Mouse (Mus musculus): ENCODE measurements around the gene Ugt2b38.
"Not testable (repeated sequence)": the region's sequence is repeated elsewhere in the genome, so short reads cannot be mapped to it uniquely, and the experiment has no call there.

DNA sequence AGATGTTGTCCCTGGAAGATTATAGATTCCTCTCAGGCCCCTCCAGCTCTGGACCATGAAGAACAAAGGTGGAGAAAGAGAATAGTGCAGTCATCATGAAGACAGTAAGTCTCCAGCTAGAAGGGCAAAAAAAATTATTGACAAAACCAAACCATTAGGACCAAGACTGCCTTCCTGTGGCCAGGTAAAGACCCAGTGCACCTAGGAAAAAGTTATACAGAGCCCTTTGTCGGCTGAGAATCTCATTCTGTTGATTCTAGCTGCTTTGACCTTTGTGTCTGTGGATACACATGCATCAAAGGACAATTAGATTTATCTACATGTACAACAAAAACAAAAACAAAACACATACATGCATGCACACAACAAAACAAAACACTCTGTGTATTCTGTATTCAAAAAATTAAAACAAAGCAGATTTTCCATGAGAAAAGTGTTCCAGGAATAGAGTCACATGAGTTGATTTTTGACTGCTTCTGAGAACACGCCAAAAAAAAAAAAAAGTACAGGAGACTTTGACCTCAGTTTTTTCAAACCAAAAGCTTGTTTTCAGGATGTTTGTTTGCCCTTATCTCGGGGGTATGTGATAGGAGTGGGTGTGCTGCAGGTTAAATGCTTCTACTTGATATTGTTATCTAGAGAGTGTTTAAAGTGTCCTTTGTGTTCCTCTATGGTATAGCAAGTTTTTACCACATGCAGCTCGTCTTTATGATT, 51.1 kb downstream of the Ugt2b38 start:
- TF ChIP-seq CTCF (IDR thresholded peaks at IDR 0.05; ENCODE audit: borderline replicate concordance, control insufficient read depth, extremely low read depth, insufficient read depth, low read length, poor library complexity); POLR2A (IDR thresholded peaks at IDR 0.05; ENCODE audit: control insufficient read depth, extremely low read depth, insufficient read depth, low read length, poor library complexity): not testable (repeated sequence)

Measured in thymus, adult 2 months (tissue).